Comparison of ENCODE assay signal across 10 mouse cellular contexts in the genomic region with DNA sequence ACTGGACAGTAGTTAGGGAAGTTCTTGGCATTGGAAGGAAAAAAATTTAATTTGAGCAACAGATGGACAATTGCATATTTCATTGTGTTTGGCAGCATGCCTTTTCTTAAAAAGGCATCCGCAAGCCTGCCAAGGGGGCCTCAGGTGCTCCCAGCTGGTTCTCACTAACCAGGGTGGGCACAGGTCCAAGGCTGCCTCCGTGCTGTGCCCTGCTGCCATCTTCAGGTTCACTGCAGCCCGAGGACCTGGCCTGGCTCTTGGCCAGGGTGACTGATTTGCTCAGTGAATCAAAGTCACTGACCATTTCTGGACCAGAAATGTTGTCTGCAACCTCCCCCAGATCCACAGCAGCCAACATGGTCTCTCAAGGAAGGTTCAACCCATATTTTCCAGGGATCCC.
DNase-seq lines count a peak whose midpoint lies in the region; ATAC-seq and TF ChIP-seq lines count a peak whose summit lies in the region.
"Had no signal": no experiment of that assay in that cellular context is flagged by ENCODE, and none has a peak within 500 bp of the region (broad histone marks: within the 10 kb centered on the region; RNA-seq: fewer than 3 reads in every experiment).

No protein-coding gene starts in this region.

- 46% methylated on average over 3 of the region's 3 CpGs for WGBS in embryonic facial prominence, embryonic 14.5 days
- 84% methylated on average over 3 of the region's 3 CpGs for WGBS in embryonic facial prominence, embryonic 10.5 days
- 42% methylated on average over 3 of the region's 3 CpGs for WGBS in kidney, postnatal 0 days
- 44% methylated on average over 3 of the region's 3 CpGs for WGBS in forebrain, embryonic 16.5 days

- DNase-seq in embryonic facial prominence, embryonic 14.5 days (ENCODE audit: low spot score): peak; percentile 62
- DNase-seq in embryonic facial prominence, embryonic 10.5 days (ENCODE audit: low spot score): no peak
- peak; percentile 6 to 8 for DNase-seq in layer of hippocampus, postnatal 14 days (ENCODE audit: low spot score in 2 of 2)
- no peak for DNase-seq in layer of hippocampus, adult 9-11 months
- peak; percentile 68 for DNase-seq in cerebellum, adult 11 months
- no peak for DNase-seq in kidney, postnatal 0 days (ENCODE audit: low spot score)
- no peak for DNase-seq in retina, postnatal 1 day

- H3K4me1 ChIP-seq in embryonic facial prominence, embryonic 14.5 days (ENCODE audit: control insufficient read depth, insufficient read depth, low read length): peaks cover 7% of the 10 kb centered on the region
- peaks cover 4% of the 10 kb centered on the region for H3K4me1 ChIP-seq in embryonic facial prominence, embryonic 10.5 days
- H3K4me1 ChIP-seq in kidney, postnatal 0 days (replicated peaks; ENCODE audit: insufficient read depth, low read length): no peaks in the 10 kb centered on the region
- H3K4me1 ChIP-seq in forebrain, embryonic 16.5 days (replicated peaks; ENCODE audit: control insufficient read depth, insufficient read depth, low read length): 0 out of 2 replicates have a peak, but pooled peaks cover 2% of the 10 kb centered on the region
- H3K4me1 ChIP-seq: embryonic facial prominence, embryonic 12.5 days; liver, embryonic 15.5 days had no signal

- H3K9ac ChIP-seq in embryonic facial prominence, embryonic 14.5 days (ENCODE audit: low read depth, low read length): no peak overlapping the region
- H3K9ac ChIP-seq in kidney, postnatal 0 days (ENCODE audit: low read depth, low read length): no peak overlapping the region
- H3K9ac ChIP-seq in forebrain, embryonic 16.5 days (replicated peaks; ENCODE audit: low read depth, low read length): no peak overlapping the region
- H3K9ac ChIP-seq: embryonic facial prominence, embryonic 12.5 days; liver, embryonic 15.5 days had no signal

- H3K4me3 ChIP-seq in embryonic facial prominence, embryonic 14.5 days (ENCODE audit: low read depth, low read length): no peak overlapping the region
- H3K4me3 ChIP-seq in embryonic facial prominence, embryonic 10.5 days: no peak overlapping the region
- no peak overlapping the region for H3K4me3 ChIP-seq in kidney, postnatal 0 days (replicated peaks; ENCODE audit: low read depth, low read length)
- no peak overlapping the region for H3K4me3 ChIP-seq in forebrain, embryonic 16.5 days (replicated peaks; ENCODE audit: low read length)
- H3K4me3 ChIP-seq: embryonic facial prominence, embryonic 12.5 days; liver, embryonic 15.5 days had no signal

- ATAC-seq in embryonic facial prominence, embryonic 14.5 days (ENCODE audit: low read depth): no peak
- no peak for ATAC-seq in kidney, postnatal 0 days (replicated peaks; ENCODE audit: low FRiP score, low read depth)
- ATAC-seq in forebrain, embryonic 16.5 days: no peak

- TF ChIP-seq CTCF in kidney, postnatal 0 days (IDR thresholded peaks at IDR 0.05; ENCODE audit: low read depth): peak; percentile 15; the same call in 1 of the 2 replicates

- no peak overlapping the region for H3K4me2 ChIP-seq in embryonic facial prominence, embryonic 14.5 days (ENCODE audit: low read depth, low read length)
- no peak overlapping the region for H3K4me2 ChIP-seq in kidney, postnatal 0 days (ENCODE audit: low read length)
- H3K4me2 ChIP-seq in forebrain, embryonic 16.5 days (ENCODE audit: low read length): no peak overlapping the region
- H3K4me2 ChIP-seq: embryonic facial prominence, embryonic 12.5 days; liver, embryonic 15.5 days had no signal

- H3K27me3 ChIP-seq in embryonic facial prominence, embryonic 14.5 days (replicated peaks; ENCODE audit: control insufficient read depth, insufficient read depth, low read length): no peaks in the 10 kb centered on the region
- H3K27me3 ChIP-seq in embryonic facial prominence, embryonic 10.5 days (replicated peaks; ENCODE audit: low read depth, poor library complexity, severe bottlenecking): no peaks in the 10 kb centered on the region
- H3K27me3 ChIP-seq in kidney, postnatal 0 days (ENCODE audit: insufficient read depth, low read length): no peaks in the 10 kb centered on the region; the same call in 1 of the 2 replicates
- no peaks in the 10 kb centered on the region for H3K27me3 ChIP-seq in forebrain, embryonic 16.5 days (replicated peaks; ENCODE audit: control insufficient read depth, insufficient read depth, low read length)
- H3K27me3 ChIP-seq: embryonic facial prominence, embryonic 12.5 days; liver, embryonic 15.5 days had no signal

- H3K27ac ChIP-seq in embryonic facial prominence, embryonic 14.5 days (replicated peaks; ENCODE audit: low read depth, low read length): no peak overlapping the region
- no peak overlapping the region for H3K27ac ChIP-seq in embryonic facial prominence, embryonic 10.5 days (replicated peaks)
- no peak overlapping the region for H3K27ac ChIP-seq in kidney, postnatal 0 days
- no peak overlapping the region for H3K27ac ChIP-seq in forebrain, embryonic 16.5 days (ENCODE audit: low read length)
- H3K27ac ChIP-seq: embryonic facial prominence, embryonic 12.5 days; liver, embryonic 15.5 days had no signal

- no peaks in the 10 kb centered on the region for H3K36me3 ChIP-seq in embryonic facial prominence, embryonic 14.5 days (ENCODE audit: control insufficient read depth, insufficient read depth, low read length)
- no peaks in the 10 kb centered on the region for H3K36me3 ChIP-seq in embryonic facial prominence, embryonic 10.5 days (replicated peaks)
- no peaks in the 10 kb centered on the region for H3K36me3 ChIP-seq in kidney, postnatal 0 days (ENCODE audit: insufficient read depth, low read length)
- H3K36me3 ChIP-seq in forebrain, embryonic 16.5 days (ENCODE audit: control insufficient read depth, insufficient read depth): no peaks in the 10 kb centered on the region
- H3K36me3 ChIP-seq: embryonic facial prominence, embryonic 12.5 days; liver, embryonic 15.5 days had no signal

- no peaks in the 10 kb centered on the region for H3K9me3 ChIP-seq in embryonic facial prominence, embryonic 14.5 days (ENCODE audit: control insufficient read depth, low read length)
- H3K9me3 ChIP-seq in embryonic facial prominence, embryonic 10.5 days: no peaks in the 10 kb centered on the region
- H3K9me3 ChIP-seq in kidney, postnatal 0 days (replicated peaks; ENCODE audit: low read length): no peaks in the 10 kb centered on the region
- no peaks in the 10 kb centered on the region for H3K9me3 ChIP-seq in forebrain, embryonic 16.5 days (ENCODE audit: control insufficient read depth, low read length)
- H3K9me3 ChIP-seq: embryonic facial prominence, embryonic 12.5 days; liver, embryonic 15.5 days had no signal

Comparison
In these comparisons a context has a peak if more than half of its experiments do, and no peak if none do; other contexts are left out.
1. DNase-seq: peak in embryonic facial prominence, embryonic 14.5 days (single experiment), layer of hippocampus, postnatal 14 days (2 of 2) and cerebellum, adult 11 months (single experiment); none in embryonic facial prominence, embryonic 10.5 days (single experiment), layer of hippocampus, adult 9-11 months (single experiment), kidney, postnatal 0 days (single experiment) and retina, postnatal 1 day (single experiment).